Mouse (Mus musculus): ENCODE measurements at regions not wholly inside any gene's neighbourhood (a gene's known extent, or its start where the extent isn't known, plus 50 kb on each side); places are given as distances from the start of the nearest gene placed in this dataset.
"Not testable (repeated sequence)": the region's sequence is repeated elsewhere in the genome, so short reads cannot be mapped to it uniquely, and the experiment has no call there.

- not testable (repeated sequence) for DNase-seq (ENCODE audit: low spot score)
Measured at GRCm38 (mm10) chr13:13888847-13889246, 65.4 kb upstream of the B3galnt2 start.

- DNase-seq (ENCODE audit: low spot score), result peak; percentile 98
Measured at GRCm38 (mm10) chr13:13889297-13890120, 64.8 kb upstream of the B3galnt2 start.

GRCm38 (mm10) chr13:13902186-13902585, 52.1 kb upstream of the B3galnt2 start:
- not testable (repeated sequence) for DNase-seq (ENCODE audit: low spot score)

Measured in lung, postnatal 25 days (tissue).